Mouse (Mus musculus) heart, postnatal 0 days (tissue): Measurements from ENCODE around the gene Clcnka.

ENCODE experiments used
- CTCF ChIP-seq: IDR thresholded peaks from 2 replicates; pipeline ENCODE4 v1.5.1; 2016; ENCODE audit warnings: antibody characterized with exemption, control low read depth, low read depth
- EP300 ChIP-seq: IDR thresholded peaks from 2 replicates; pipeline ENCODE4 v1.6.1; 2016; ENCODE audit warnings: antibody characterized with exemption, low read depth

- TF ChIP-seq EP300 (no peak), CTCF (no peak)
These were observed 10.6 kb downstream of the Clcnka start for GRCm38 (mm10) chr4:141387933-141388332.
